Mouse (Mus musculus) brain, embryonic 14.5 days (tissue): Measurements from ENCODE around the gene Shisa2.

Experiments
- CTCF ChIP-seq: fragments of 200-500 bp; IDR thresholded peaks from 2 replicates; pipeline ENCODE4 v1.5.1; 2012; ENCODE audit warnings: inconsistent platforms, mild to moderate bottlenecking, moderate library complexity, borderline replicate concordance; ENCODE audit not compliant: insufficient read depth, insufficient read length; ENCODE audit errors: extremely low read depth
- POLR2A ChIP-seq: fragments of 200-500 bp; IDR thresholded peaks from 2 replicates; pipeline ENCODE4 v1.6.1; 2012; ENCODE audit warnings: mild to moderate bottlenecking, inconsistent platforms, borderline replicate concordance; ENCODE audit not compliant: poor library complexity, insufficient read depth, insufficient read length, severe bottlenecking; ENCODE audit errors: extremely low read depth

DNA sequence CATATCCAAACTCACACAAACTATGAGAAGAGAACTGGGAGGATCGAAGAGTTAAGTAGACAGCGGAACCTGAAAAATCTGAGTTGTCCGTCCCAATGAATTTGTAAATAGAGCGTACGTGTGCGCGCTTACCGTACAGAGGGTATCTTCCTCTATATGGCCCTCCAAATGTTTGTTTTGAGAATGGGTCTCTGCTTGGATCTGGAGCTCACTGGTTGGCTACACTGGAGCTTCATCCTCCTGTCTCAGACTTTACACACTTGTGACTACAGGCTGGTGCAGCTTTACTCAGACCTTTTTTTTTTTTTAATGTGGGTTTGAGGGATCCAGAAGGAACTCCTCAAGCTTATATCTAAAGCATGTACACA is 26.9 kb upstream of the Shisa2 start:
- TF ChIP-seq CTCF (no peak), POLR2A (no peak)
